Mouse (Mus musculus) hindbrain, postnatal 0 days (tissue): ENCODE measurements at regions not wholly inside any gene's neighbourhood (a gene's known extent, or its start where the extent isn't known, plus 50 kb on each side); places are given as distances from the start of the nearest gene placed in this dataset.

Source experiments
- ATAC-seq: fragments of 200-750 bp; cut with Nextera tagmentation; 2 replicates; pipeline ENCODE4 v1.8.0; 2017; ENCODE audit warnings: mild to moderate bottlenecking, moderate TSS enrichment, moderate library complexity
- DNase-seq: peaks from one replicate; pipeline ENCODE4 v3.0.0-alpha.2; 2015; ENCODE audit warnings: low spot score
- H3K27ac ChIP-seq: fragments of 300-500 bp; sonication (generic); 2 replicates; pipeline ENCODE4 v1.5.1; 2014; ENCODE audit warnings: mild to moderate bottlenecking
- H3K27me3 ChIP-seq: fragments of 300-500 bp; sonication (generic); 2 replicates; pipeline ENCODE4 v1.6.1; 2014; ENCODE audit warnings: low read length, mixed read lengths; ENCODE audit not compliant: insufficient read depth
- H3K36me3 ChIP-seq: fragments of 300-500 bp; sonication (generic); 2 replicates; pipeline ENCODE4 v1.6.1; 2014; ENCODE audit warnings: low read length, mixed read lengths; ENCODE audit not compliant: insufficient read depth
- H3K4me1 ChIP-seq: fragments of 300-500 bp; sonication (generic); 2 replicates; pipeline ENCODE4 v1.6.1; 2014; ENCODE audit warnings: antibody characterized with exemption, low read length, mixed read lengths; ENCODE audit not compliant: insufficient read depth
- H3K4me2 ChIP-seq: fragments of 300-500 bp; sonication (generic); 2 replicates; pipeline ENCODE4 v1.6.1; 2014; ENCODE audit warnings: low read depth, mild to moderate bottlenecking, low read length, moderate library complexity, mixed read lengths
- H3K4me3 ChIP-seq: fragments of 300-500 bp; sonication (generic); 2 replicates; pipeline ENCODE4 v1.5.1; 2014; ENCODE audit warnings: low read length
- H3K9ac ChIP-seq: fragments of 300-500 bp; sonication (generic); replicated peaks from 2 replicates; pipeline ENCODE4 v1.6.1; 2014; ENCODE audit warnings: mild to moderate bottlenecking, low read length, moderate library complexity, mixed read lengths
- H3K9me3 ChIP-seq: fragments of 300-500 bp; sonication (generic); 2 replicates; pipeline ENCODE4 v1.6.1; 2016; ENCODE audit warnings: low read length, mixed read lengths
- CTCF ChIP-seq: IDR thresholded peaks from 2 replicates; pipeline ENCODE4 v1.5.1; 2016; ENCODE audit warnings: antibody characterized with exemption, control low read depth, low read depth
- WGBS: fragments of 180-500 bp; shearing (Covaris S2); extraction: QIAGEN DNeasy Blood & Tissue Kit; methylation state at CpG from one replicate; pipeline ENCODE4 v1.1.7; 2014; 5-methylcytosine and 5-hydroxymethylcytosine counted together

DNA sequence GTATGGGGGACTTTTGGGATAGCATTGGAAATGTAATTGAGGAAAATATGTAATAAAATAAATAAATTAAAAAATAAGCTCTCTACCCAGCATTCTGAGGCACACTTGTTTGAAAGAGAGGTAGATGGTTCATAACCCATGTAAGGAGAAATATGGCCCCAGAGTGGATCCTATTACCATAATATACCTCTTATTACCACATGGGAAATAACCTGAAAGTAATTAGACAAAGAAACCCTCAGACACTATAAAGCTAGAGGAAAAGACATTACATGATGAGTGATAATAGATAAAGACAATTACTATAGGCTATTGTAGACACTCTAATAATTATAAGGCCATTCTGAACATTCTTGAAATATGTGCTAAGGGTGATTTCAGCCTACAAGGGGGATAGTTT is 2444.8 kb upstream of the Gm12353 start:
- DNase-seq: no peak
- Histone ChIP-seq H3K4me2 (no peak overlapping the region), H3K4me3 (no peak overlapping the region), H3K27ac (no peak overlapping the region), H3K27me3 (no peaks in the 10 kb centered on the region), H3K4me1 (no peaks in the 10 kb centered on the region), H3K9ac (no peak overlapping the region), H3K9me3 (no peaks in the 10 kb centered on the region), H3K36me3 (no peaks in the 10 kb centered on the region)
- no peak for ATAC-seq
- TF ChIP-seq CTCF: no peak

GRCm38 (mm10) chr4:17163581-17163980 is 2441.7 kb upstream of the Gm12353 start:
- no peaks in the 10 kb centered on the region for H3K27me3 ChIP-seq

DNA sequence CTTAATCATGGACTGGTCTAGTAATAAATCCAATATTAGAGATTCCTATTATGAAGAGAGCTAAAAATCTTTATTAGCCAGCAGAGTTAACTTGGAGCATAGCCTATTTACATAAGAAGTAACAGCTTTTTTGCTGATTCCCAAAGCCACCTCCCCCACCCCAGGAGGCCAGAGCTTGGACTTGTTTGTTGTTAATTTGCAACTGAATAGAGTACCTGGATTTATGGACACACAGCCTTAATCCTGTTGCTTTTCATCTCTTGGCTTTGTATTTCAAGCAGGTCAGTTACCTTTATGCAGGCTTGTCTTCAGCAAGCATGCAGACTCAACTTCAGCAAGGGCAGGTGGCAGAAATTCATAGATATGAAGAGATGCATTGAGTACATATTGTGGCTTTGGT is 2396.5 kb upstream of the Gm12353 start:
- no peak for DNase-seq
- H3K9me3 ChIP-seq: no peaks in the 10 kb centered on the region
- no peak overlapping the region for H3K9ac ChIP-seq
- no peak overlapping the region for H3K4me3 ChIP-seq
- H3K27me3 ChIP-seq: no peaks in the 10 kb centered on the region
- no peak overlapping the region for H3K27ac ChIP-seq
- H3K4me1 ChIP-seq: no peaks in the 10 kb centered on the region
- H3K4me2 ChIP-seq: no peak overlapping the region
- no peaks in the 10 kb centered on the region for H3K36me3 ChIP-seq
- no peak for TF ChIP-seq CTCF
- no peak for ATAC-seq

More at GRCm38 (mm10) chr4:17163581-17163980, 2441.7 kb upstream of the Gm12353 start:
- no peak overlapping the region for H3K27ac ChIP-seq
- H3K4me1 ChIP-seq: no peaks in the 10 kb centered on the region
- no peak for DNase-seq
- no peak overlapping the region for H3K9ac ChIP-seq
- 86% methylated on average over 2 of the region's 2 CpGs for WGBS
- H3K9me3 ChIP-seq: no peaks in the 10 kb centered on the region
- no peak for ATAC-seq
- no peak overlapping the region for H3K4me3 ChIP-seq
- TF ChIP-seq CTCF: no peak
- no peaks in the 10 kb centered on the region for H3K36me3 ChIP-seq
- no peak overlapping the region for H3K4me2 ChIP-seq

- H3K4me3 ChIP-seq: no peak overlapping the region
- no peaks in the 10 kb centered on the region for H3K9me3 ChIP-seq
- ATAC-seq (no peak), DNase-seq (no peak)
- WGBS: 81% methylated on average over 2 of the region's 2 CpGs
- no peak overlapping the region for H3K9ac ChIP-seq
- no peak overlapping the region for H3K27ac ChIP-seq
- H3K36me3 ChIP-seq: no peaks in the 10 kb centered on the region
- no peak overlapping the region for H3K4me2 ChIP-seq
- H3K27me3 ChIP-seq: no peaks in the 10 kb centered on the region
- H3K4me1 ChIP-seq: no peaks in the 10 kb centered on the region
- TF ChIP-seq CTCF: no peak
Measured at GRCm38 (mm10) chr4:17239853-17240252, 2365.4 kb upstream of the Gm12353 start.

GRCm38 (mm10) chr4:17240314-17240713 is 2364.9 kb upstream of the Gm12353 start:
- TF ChIP-seq CTCF: no peak
- Histone ChIP-seq H3K36me3 (no peaks in the 10 kb centered on the region), H3K4me1 (no peaks in the 10 kb centered on the region), H3K9me3 (no peaks in the 10 kb centered on the region), H3K9ac (no peak overlapping the region), H3K4me3 (no peak overlapping the region), H3K27me3 (no peaks in the 10 kb centered on the region), H3K27ac (no peak overlapping the region), H3K4me2 (no peak overlapping the region)
- DNase-seq (no peak), ATAC-seq (no peak)

DNA sequence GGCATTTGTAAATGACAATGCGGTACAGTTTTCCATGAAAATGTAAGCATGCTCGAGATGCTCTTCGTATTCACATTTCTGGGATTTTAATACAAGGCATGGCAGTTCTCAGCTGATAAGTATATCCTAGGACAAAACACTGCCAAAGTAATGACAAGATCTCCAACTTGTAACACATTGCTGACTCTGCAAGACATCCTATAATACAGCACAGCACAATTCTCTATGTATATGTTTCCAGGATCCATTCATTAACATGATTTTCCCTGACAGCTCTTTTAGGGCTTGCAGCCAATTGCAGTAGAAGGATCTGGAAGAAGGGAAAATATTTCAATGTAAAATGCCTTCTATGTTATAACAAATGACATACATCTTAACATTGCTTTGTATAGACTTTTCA is 2346.1 kb upstream of the Gm12353 start:
- Histone ChIP-seq H3K36me3 (no peaks in the 10 kb centered on the region), H3K4me2 (no peak overlapping the region), H3K4me3 (no peak overlapping the region), H3K9ac (no peak overlapping the region), H3K9me3 (no peaks in the 10 kb centered on the region), H3K27me3 (no peaks in the 10 kb centered on the region), H3K27ac (no peak overlapping the region), H3K4me1 (no peaks in the 10 kb centered on the region)
- ATAC-seq: no peak
- no peak for TF ChIP-seq CTCF
- no peak for DNase-seq
- 94% methylated on average over 3 of the region's 3 CpGs for WGBS

DNA sequence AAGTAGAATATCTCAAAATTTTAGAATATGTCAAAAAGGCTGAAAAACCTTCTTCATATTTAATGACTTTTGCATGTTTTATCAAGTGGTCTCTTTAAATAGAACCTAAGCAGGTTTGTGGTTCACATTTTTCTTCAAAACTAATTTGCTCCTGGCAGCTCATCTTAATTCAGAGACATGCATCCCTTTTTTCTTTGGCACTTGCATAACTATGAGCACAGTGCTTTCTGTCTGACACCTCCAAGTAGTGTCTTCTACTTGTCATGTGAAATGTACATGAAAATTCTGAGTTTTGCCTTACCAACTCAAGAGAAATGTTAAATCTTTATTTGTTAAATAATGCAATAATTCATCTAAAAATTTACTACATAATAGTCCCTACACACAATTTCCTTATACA is 2343.5 kb upstream of the Gm12353 start:
- Histone ChIP-seq H3K4me3 (no peak overlapping the region), H3K9ac (no peak overlapping the region), H3K4me1 (no peaks in the 10 kb centered on the region), H3K9me3 (no peaks in the 10 kb centered on the region), H3K4me2 (no peak overlapping the region), H3K36me3 (no peaks in the 10 kb centered on the region), H3K27me3 (no peaks in the 10 kb centered on the region), H3K27ac (no peak overlapping the region)
- ATAC-seq (no peak), DNase-seq (no peak)
- TF ChIP-seq CTCF: no peak

DNA sequence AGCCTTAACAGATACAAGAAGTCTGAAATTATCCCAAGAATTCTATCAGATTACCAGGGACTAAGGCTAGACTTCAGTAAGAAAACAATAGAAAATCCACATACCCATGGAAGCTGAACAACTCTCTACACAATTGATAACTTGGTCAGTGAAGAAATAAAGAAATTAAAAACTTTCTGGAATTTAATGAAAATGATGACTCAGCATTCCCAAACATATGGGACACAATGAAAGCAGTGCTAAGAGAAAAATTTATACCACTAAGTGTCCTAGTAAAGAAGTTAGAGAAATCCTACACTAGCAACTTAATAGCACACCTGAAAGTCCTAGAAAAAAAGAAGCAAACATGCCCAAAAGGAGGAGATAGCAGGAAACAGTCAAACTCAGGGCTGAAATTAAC is 2306.1 kb upstream of the Gm12353 start:
- no peaks in the 10 kb centered on the region for H3K27me3 ChIP-seq
- no peak for ATAC-seq
- H3K36me3 ChIP-seq: no peaks in the 10 kb centered on the region

More for the DNA sequence above, 2306.1 kb upstream of the Gm12353 start:
- H3K27ac ChIP-seq: no peak overlapping the region
- DNase-seq: no peak
- no peak overlapping the region for H3K9ac ChIP-seq
- H3K9me3 ChIP-seq: no peaks in the 10 kb centered on the region; the same call in 1 of the 2 replicates
- TF ChIP-seq CTCF: no peak
- H3K4me2 ChIP-seq: no peak overlapping the region
- no peaks in the 10 kb centered on the region for H3K4me1 ChIP-seq
- H3K4me3 ChIP-seq: no peak overlapping the region
